Mouse (Mus musculus) midbrain, embryonic 12.5 days (tissue): ENCODE results near the gene Cyp2w1. TPM values are rescaled to one million over a fixed set of nuclear protein-coding genes. Genes with fewer than 3 reads are reported as not detected.
"Not testable (repeated sequence)": the region's sequence is repeated elsewhere in the genome, so short reads cannot be mapped to it uniquely, and the experiment has no call there.

ENCODE experiments used
- ATAC-seq: fragments of 200-750 bp; cut with Nextera tagmentation; 2 replicates; pipeline ENCODE4 v1.8.0; 2017; ENCODE audit warnings: low read depth, moderate TSS enrichment, moderate library complexity; ENCODE audit not compliant: low FRiP score
- H3K27ac ChIP-seq: fragments of 300-500 bp; sonication (generic); replicated peaks from 2 replicates; pipeline ENCODE4 v1.5.1; 2016; ENCODE audit warnings: mild to moderate bottlenecking
- H3K27me3 ChIP-seq: fragments of 300-500 bp; sonication (generic); 2 replicates; pipeline ENCODE4 v1.6.1; 2016; ENCODE audit warnings: mild to moderate bottlenecking
- H3K36me3 ChIP-seq: fragments of 300-500 bp; sonication (generic); 2 replicates; pipeline ENCODE4 v1.6.1; 2016
- H3K4me1 ChIP-seq: fragments of 300-500 bp; sonication (generic); 2 replicates; pipeline ENCODE4 v1.6.1; 2016
- H3K4me2 ChIP-seq: fragments of 300-500 bp; sonication (generic); replicated peaks from 2 replicates; pipeline ENCODE4 v1.6.1; 2016; ENCODE audit warnings: mild to moderate bottlenecking, moderate library complexity
- H3K4me3 ChIP-seq: fragments of 300-500 bp; sonication (generic); 2 replicates; pipeline ENCODE4 v1.5.1; 2016; ENCODE audit warnings: mild to moderate bottlenecking
- H3K9ac ChIP-seq: fragments of 300-500 bp; sonication (generic); replicated peaks from 2 replicates; pipeline ENCODE4 v1.6.1; 2016; ENCODE audit warnings: mild to moderate bottlenecking, moderate library complexity
- H3K9me3 ChIP-seq: fragments of 300-500 bp; sonication (generic); 2 replicates; pipeline ENCODE4 v1.6.1; 2016; ENCODE audit warnings: mild to moderate bottlenecking
- WGBS: fragments of 180-500 bp; shearing (Covaris S2); methylation state at CpG from one replicate; pipeline ENCODE4 v1.1.7; 2016; 5-methylcytosine and 5-hydroxymethylcytosine counted together
- polyA plus RNA-seq: library from polyadenylated mRNA; unstranded; fragments of >200 nt; fragmentation: Nextera tagmentation; extraction: Ambion mirVana; gene quantifications from 2 replicates; pipeline ENCODE4 v1.2.1, GENCODE M21; 2016

Gene Cyp2w1
- polyA plus RNA-seq, 1 experiment from 2014 or later = 0.20 TPM

GRCm38 (mm10) chr5:139333301-139334013 is 19.0 kb upstream of the Cyp2w1 start:
- Histone ChIP-seq H3K4me1 (no peaks in the 10 kb centered on the region), H3K4me2 (no peak overlapping the region), H3K4me3 (no peak overlapping the region), H3K36me3 (peaks cover 43% of the 10 kb centered on the region), H3K9ac (no peak overlapping the region), H3K27me3 (no peaks in the 10 kb centered on the region), H3K9me3 (no peaks in the 10 kb centered on the region), H3K27ac (no peak overlapping the region)
- no peak for ATAC-seq
- WGBS = 85% methylated on average over 16 of the region's 16 CpGs

GRCm38 (mm10) chr5:139334394-139334793 is 18.0 kb upstream of the Cyp2w1 start:
- H3K4me1 ChIP-seq, H3K4me3 ChIP-seq, H3K4me2 ChIP-seq, ATAC-seq, H3K27ac ChIP-seq, H3K9me3 ChIP-seq, H3K27me3 ChIP-seq, H3K9ac ChIP-seq: not testable (repeated sequence)
- H3K36me3 ChIP-seq = peaks cover 52% of the 10 kb centered on the region
- 83% methylated on average over 10 of the region's 10 CpGs for WGBS

GRCm38 (mm10) chr5:139335634-139336033 is 16.8 kb upstream of the Cyp2w1 start:
- WGBS = 96% methylated on average over 4 of the region's 4 CpGs
- H3K4me3 ChIP-seq = no peak overlapping the region
- no peaks in the 10 kb centered on the region for H3K9me3 ChIP-seq
- no peak overlapping the region for H3K4me2 ChIP-seq
- H3K4me1 ChIP-seq = peaks cover 4% of the 10 kb centered on the region; the same call in 1 of the 2 replicates
- H3K27me3 ChIP-seq = no peaks in the 10 kb centered on the region
- H3K27ac ChIP-seq = no peak overlapping the region
- peaks cover 64% of the 10 kb centered on the region for H3K36me3 ChIP-seq
- no peak overlapping the region for H3K9ac ChIP-seq
- ATAC-seq = no peak

- no peaks in the 10 kb centered on the region for H3K27me3 ChIP-seq
- no peak overlapping the region for H3K27ac ChIP-seq
- H3K36me3 ChIP-seq = peaks cover 83% of the 10 kb centered on the region
- H3K9me3 ChIP-seq = no peaks in the 10 kb centered on the region
- no peak overlapping the region for H3K9ac ChIP-seq
- no peak overlapping the region for H3K4me2 ChIP-seq
- no peak for ATAC-seq
- peaks cover 4% of the 10 kb centered on the region; the same call in 1 of the 2 replicates for H3K4me1 ChIP-seq
- H3K4me3 ChIP-seq = no peak overlapping the region
- WGBS = 82% methylated on average over 13 of the region's 13 CpGs
Measured at GRCm38 (mm10) chr5:139337826-139338370, 14.5 kb upstream of the Cyp2w1 start.

GRCm38 (mm10) chr5:139338403-139338802 is 14.0 kb upstream of the Cyp2w1 start:
- 81% methylated on average over 3 of the region's 3 CpGs for WGBS
- Histone ChIP-seq H3K9ac (no peak overlapping the region), H3K36me3 (peaks cover 84% of the 10 kb centered on the region), H3K27ac (no peak overlapping the region), H3K9me3 (no peaks in the 10 kb centered on the region), H3K4me1 (peaks cover 6% of the 10 kb centered on the region), H3K27me3 (no peaks in the 10 kb centered on the region), H3K4me2 (no peak overlapping the region), H3K4me3 (no peak overlapping the region)
- no peak for ATAC-seq

GRCm38 (mm10) chr5:139338891-139339290 is 13.5 kb upstream of the Cyp2w1 start:
- H3K4me3 ChIP-seq = no peak overlapping the region
- 0 out of 2 replicates have a peak overlapping the region, but pooled peaks have one; percentile 11 for H3K9ac ChIP-seq
- peaks cover 84% of the 10 kb centered on the region for H3K36me3 ChIP-seq
- WGBS = 83% methylated on average over 11 of the region's 11 CpGs
- no peak for ATAC-seq
- H3K27ac ChIP-seq = no peak overlapping the region
- peaks cover 11% of the 10 kb centered on the region for H3K4me1 ChIP-seq
- no peaks in the 10 kb centered on the region for H3K9me3 ChIP-seq
- no peaks in the 10 kb centered on the region for H3K27me3 ChIP-seq
- H3K4me2 ChIP-seq = no peak overlapping the region

GRCm38 (mm10) chr5:139344021-139344686 is 8.3 kb upstream of the Cyp2w1 start:
- H3K36me3 ChIP-seq = peaks cover 35% of the 10 kb centered on the region
- peak overlapping the region; percentile 96 for H3K4me2 ChIP-seq
- H3K4me3 ChIP-seq = peak overlapping the region; percentile 85
- WGBS = 8% methylated on average over 12 of the region's 12 CpGs
- H3K27ac ChIP-seq = peak overlapping the region; percentile 80
- 0 out of 2 replicates have a peak, but pooled peaks cover 6% of the 10 kb centered on the region for H3K27me3 ChIP-seq
- peaks cover 18% of the 10 kb centered on the region for H3K4me1 ChIP-seq
- peak overlapping the region; percentile 91 for H3K9ac ChIP-seq
- ATAC-seq = peak; percentile 72
- no peaks in the 10 kb centered on the region for H3K9me3 ChIP-seq

- peaks cover 17% of the 10 kb centered on the region for H3K4me1 ChIP-seq
- H3K4me3 ChIP-seq = peak overlapping the region; percentile 85
- under 1% methylated on average over 33 of the region's 33 CpGs for WGBS
- peak overlapping the region; percentile 80 for H3K27ac ChIP-seq
- peak; percentile 91 for ATAC-seq
- peak overlapping the region; percentile 91 for H3K9ac ChIP-seq
- H3K4me2 ChIP-seq = peak overlapping the region; percentile 96
- H3K36me3 ChIP-seq = peaks cover 28% of the 10 kb centered on the region
- 0 out of 2 replicates have a peak, but pooled peaks cover 9% of the 10 kb centered on the region for H3K27me3 ChIP-seq
- H3K9me3 ChIP-seq = no peaks in the 10 kb centered on the region
Measured at GRCm38 (mm10) chr5:139344687-139345363, 7.6 kb upstream of the Cyp2w1 start.

- 13% methylated on average over 5 of the region's 5 CpGs for WGBS
- ATAC-seq = peak; percentile 41; the same call in 1 of the 2 replicates
- peak overlapping the region; percentile 28 for H3K9ac ChIP-seq
- no peak overlapping the region for H3K27ac ChIP-seq
- peak overlapping the region; percentile 96 for H3K4me2 ChIP-seq
- peaks cover 23% of the 10 kb centered on the region for H3K36me3 ChIP-seq
- peak overlapping the region; percentile 85 for H3K4me3 ChIP-seq
- H3K9me3 ChIP-seq = no peaks in the 10 kb centered on the region
- peaks cover 17% of the 10 kb centered on the region for H3K4me1 ChIP-seq
- 0 out of 2 replicates have a peak, but pooled peaks cover 9% of the 10 kb centered on the region for H3K27me3 ChIP-seq
Measured at GRCm38 (mm10) chr5:139345364-139345714, 7.1 kb upstream of the Cyp2w1 start.

GRCm38 (mm10) chr5:139347225-139347624 is 5.2 kb upstream of the Cyp2w1 start:
- Histone ChIP-seq H3K27ac (no peak overlapping the region), H3K9me3 (no peaks in the 10 kb centered on the region), H3K4me2 (no peak overlapping the region), H3K4me3 (no peak overlapping the region), H3K9ac (no peak overlapping the region), H3K36me3 (peaks cover 8% of the 10 kb centered on the region), H3K27me3 (peaks cover 19% of the 10 kb centered on the region; the same call in 1 of the 2 replicates), H3K4me1 (peaks cover 26% of the 10 kb centered on the region)
- ATAC-seq = no peak
- 52% methylated on average over 1 of the region's 1 CpGs for WGBS

GRCm38 (mm10) chr5:139349713-139350112 is 2.7 kb upstream of the Cyp2w1 start:
- Histone ChIP-seq H3K4me1 (peaks cover 14% of the 10 kb centered on the region; the same call in 1 of the 2 replicates), H3K27me3 (peaks cover 21% of the 10 kb centered on the region; the same call in 1 of the 2 replicates), H3K36me3 (no peaks in the 10 kb centered on the region), H3K9ac (no peak overlapping the region), H3K4me2 (no peak overlapping the region), H3K9me3 (no peaks in the 10 kb centered on the region), H3K27ac (no peak overlapping the region), H3K4me3 (no peak overlapping the region)
- WGBS = 80% methylated on average over 6 of the region's 6 CpGs
- no peak for ATAC-seq
